Mouse (Mus musculus): ENCODE data around the gene Mcur1. TPM values are rescaled to one million over a fixed set of nuclear protein-coding genes. Genes with fewer than 3 reads are reported as not detected.

The Mcur1 gene
- total RNA-seq, 2 experiments from 2014 or later: 14.2 to 17.0 TPM

- no peak for ATAC-seq (replicated peaks; ENCODE audit: low FRiP score, low TSS enrichment, poor library complexity, severe bottlenecking)
These were observed 26.0 kb downstream of the Mcur1 start for GRCm38 (mm10) chr13:43534015-43534414.

GRCm38 (mm10) chr13:43530832-43531693 lies 28.9 kb downstream of the Mcur1 start:
- ATAC-seq (replicated peaks; ENCODE audit: low FRiP score, low TSS enrichment, poor library complexity, severe bottlenecking): peak; percentile 85

- peak; percentile 43 for ATAC-seq (replicated peaks; ENCODE audit: low FRiP score, low TSS enrichment, poor library complexity, severe bottlenecking)
These were observed 29.7 kb downstream of the Mcur1 start for GRCm38 (mm10) chr13:43530129-43530831.

- ATAC-seq (replicated peaks; ENCODE audit: low FRiP score, low TSS enrichment, poor library complexity, severe bottlenecking): no peak
These were observed 33.7 kb downstream of the Mcur1 start for GRCm38 (mm10) chr13:43526289-43526688.

- no peak for ATAC-seq (replicated peaks; ENCODE audit: low FRiP score, low TSS enrichment, poor library complexity, severe bottlenecking)
These were observed 34.4 kb downstream of the Mcur1 start for GRCm38 (mm10) chr13:43525363-43526134.

GRCm38 (mm10) chr13:43524491-43525362 lies 35.3 kb downstream of the Mcur1 start:
- ATAC-seq (replicated peaks; ENCODE audit: low FRiP score, low TSS enrichment, poor library complexity, severe bottlenecking): peak; percentile 71

- no peak for ATAC-seq (replicated peaks; ENCODE audit: low FRiP score, low TSS enrichment, poor library complexity, severe bottlenecking)
These were observed 36.0 kb downstream of the Mcur1 start for GRCm38 (mm10) chr13:43523906-43524480.

- ATAC-seq (replicated peaks; ENCODE audit: low FRiP score, low TSS enrichment, poor library complexity, severe bottlenecking): no peak
These were observed 38.1 kb downstream of the Mcur1 start for GRCm38 (mm10) chr13:43521940-43522339.

GRCm38 (mm10) chr13:43519251-43519650 lies 40.7 kb downstream of the Mcur1 start:
- ATAC-seq (replicated peaks; ENCODE audit: low FRiP score, low TSS enrichment, poor library complexity, severe bottlenecking): no peak

GRCm38 (mm10) chr13:43517371-43517770 lies 42.6 kb downstream of the Mcur1 start:
- no peak for ATAC-seq (replicated peaks; ENCODE audit: low FRiP score, low TSS enrichment, poor library complexity, severe bottlenecking)

GRCm38 (mm10) chr13:43516931-43517330 lies 43.1 kb downstream of the Mcur1 start:
- no peak for ATAC-seq (replicated peaks; ENCODE audit: low FRiP score, low TSS enrichment, poor library complexity, severe bottlenecking)

- ATAC-seq (replicated peaks; ENCODE audit: low FRiP score, low TSS enrichment, poor library complexity, severe bottlenecking): no peak
These were observed 43.9 kb downstream of the Mcur1 start for GRCm38 (mm10) chr13:43516119-43516518.

GRCm38 (mm10) chr13:43514950-43515358 lies 45.0 kb downstream of the Mcur1 start:
- ATAC-seq (replicated peaks; ENCODE audit: low FRiP score, low TSS enrichment, poor library complexity, severe bottlenecking): 0 out of 2 replicates have a peak, but pooled peaks have one; percentile 37

- no peak for ATAC-seq (replicated peaks; ENCODE audit: low FRiP score, low TSS enrichment, poor library complexity, severe bottlenecking)
These were observed 47.3 kb downstream of the Mcur1 start for GRCm38 (mm10) chr13:43512736-43513135.

GRCm38 (mm10) chr13:43505798-43506197 lies 54.2 kb downstream of the Mcur1 start:
- ATAC-seq (replicated peaks; ENCODE audit: low FRiP score, low TSS enrichment, poor library complexity, severe bottlenecking): no peak

- peak; percentile 62 for ATAC-seq (replicated peaks; ENCODE audit: low FRiP score, low TSS enrichment, poor library complexity, severe bottlenecking)
These were observed 56.6 kb downstream of the Mcur1 start for GRCm38 (mm10) chr13:43503395-43503850.

GRCm38 (mm10) chr13:43501601-43502000 lies 58.4 kb downstream of the Mcur1 start:
- no peak for ATAC-seq (replicated peaks; ENCODE audit: low FRiP score, low TSS enrichment, poor library complexity, severe bottlenecking)

GRCm38 (mm10) chr13:43500483-43500850 lies 59.5 kb downstream of the Mcur1 start:
- ATAC-seq (replicated peaks; ENCODE audit: low FRiP score, low TSS enrichment, poor library complexity, severe bottlenecking): no peak
